Mouse (Mus musculus) forebrain, embryonic 10.5 days (tissue): ENCODE data around the gene Fam216b. TPM values are rescaled to one million over a fixed set of nuclear protein-coding genes. Genes with fewer than 3 reads are reported as not detected.

Experiments used
- polyA plus RNA-seq: library from polyadenylated mRNA; unstranded; fragments of >200 nt; fragmentation: Nextera tagmentation; extraction: Ambion mirVana; gene quantifications from 2 replicates; pipeline ENCODE4 v1.2.1, GENCODE M21; 2016

The Fam216b gene
- polyA plus RNA-seq, 1 experiment from 2014 or later, result not detected

Other genes starting within 250 kb of the Fam216b start
- 119 and 127 TPM in 2 replicates for gene Dnajc15, start 213.9 kb downstream of the Fam216b start, polyA plus RNA-seq
- gene Epsti1, start 184.8 kb downstream of the Fam216b start, polyA plus RNA-seq, result not detected in 2 replicates
- 0.19 and 0.26 TPM in 2 replicates for gene Tnfsf11, start 219.0 kb upstream of the Fam216b start, polyA plus RNA-seq